Mouse (Mus musculus) intestine, embryonic 16.5 days (tissue): ENCODE data around the gene Ston2. TPM values are rescaled to one million over a fixed set of nuclear protein-coding genes. Genes with fewer than 3 reads are reported as not detected.
"Not testable (repeated sequence)": the region's sequence is repeated elsewhere in the genome, so short reads cannot be mapped to it uniquely, and the experiment has no call there.

Experiments used
- ATAC-seq: fragments of 200-750 bp; cut with Nextera tagmentation; 2 replicates; pipeline ENCODE4 v1.8.0; 2017; ENCODE audit warnings: moderate TSS enrichment, moderate library complexity
- H3K27ac ChIP-seq: fragments of 300-500 bp; sonication (generic); 2 replicates; pipeline ENCODE4 v1.5.1; 2014; ENCODE audit warnings: mild to moderate bottlenecking, low read length
- H3K27me3 ChIP-seq: fragments of 300-500 bp; sonication (generic); replicated peaks from 2 replicates; pipeline ENCODE4 v1.6.1; 2014; ENCODE audit warnings: low read length, control low read depth, mixed read lengths; ENCODE audit not compliant: control insufficient read depth, insufficient read depth
- H3K36me3 ChIP-seq: fragments of 300-500 bp; sonication (generic); 2 replicates; pipeline ENCODE4 v1.6.1; 2014; ENCODE audit warnings: low read length, control low read depth; ENCODE audit not compliant: control insufficient read depth, insufficient read depth
- H3K4me1 ChIP-seq: fragments of 300-500 bp; sonication (generic); 2 replicates; pipeline ENCODE4 v1.6.1; 2014; ENCODE audit warnings: low read length, control low read depth, mixed read lengths; ENCODE audit not compliant: control insufficient read depth, insufficient read depth
- H3K4me2 ChIP-seq: fragments of 300-500 bp; sonication (generic); 2 replicates; pipeline ENCODE4 v1.6.1; 2014; ENCODE audit warnings: low read depth, low read length, control low read depth
- H3K4me3 ChIP-seq: fragments of 300-500 bp; sonication (generic); 2 replicates; pipeline ENCODE4 v1.5.1; 2014; ENCODE audit warnings: mild to moderate bottlenecking, low read length
- H3K9ac ChIP-seq: fragments of 300-500 bp; sonication (generic); 2 replicates; pipeline ENCODE4 v1.6.1; 2014; ENCODE audit warnings: low read depth, low read length
- H3K9me3 ChIP-seq: fragments of 300-500 bp; sonication (generic); 2 replicates; pipeline ENCODE4 v1.6.1; 2016; ENCODE audit warnings: low read length, control low read depth; ENCODE audit not compliant: control insufficient read depth
- WGBS: fragments of 180-500 bp; shearing (Covaris S2); extraction: QIAGEN DNeasy Blood & Tissue Kit; methylation state at CpG from one replicate; pipeline ENCODE4 v1.1.7; 2014; 5-methylcytosine and 5-hydroxymethylcytosine counted together
- microRNA-seq: library from miRNA; unstranded; fragments of <30 nt; microRNA quantifications from one replicate; pipeline ENCODE4, GENCODE M21; 2016
- polyA plus RNA-seq: library from polyadenylated mRNA; unstranded; fragments of >200 nt; fragmentation: Nextera tagmentation; extraction: Ambion mirVana; gene quantifications from 2 replicates; pipeline ENCODE4 v1.2.1, GENCODE M21; 2015

Gene Ston2
- polyA plus RNA-seq, 1 experiment from 2014 or later = 5.2 TPM

DNA sequence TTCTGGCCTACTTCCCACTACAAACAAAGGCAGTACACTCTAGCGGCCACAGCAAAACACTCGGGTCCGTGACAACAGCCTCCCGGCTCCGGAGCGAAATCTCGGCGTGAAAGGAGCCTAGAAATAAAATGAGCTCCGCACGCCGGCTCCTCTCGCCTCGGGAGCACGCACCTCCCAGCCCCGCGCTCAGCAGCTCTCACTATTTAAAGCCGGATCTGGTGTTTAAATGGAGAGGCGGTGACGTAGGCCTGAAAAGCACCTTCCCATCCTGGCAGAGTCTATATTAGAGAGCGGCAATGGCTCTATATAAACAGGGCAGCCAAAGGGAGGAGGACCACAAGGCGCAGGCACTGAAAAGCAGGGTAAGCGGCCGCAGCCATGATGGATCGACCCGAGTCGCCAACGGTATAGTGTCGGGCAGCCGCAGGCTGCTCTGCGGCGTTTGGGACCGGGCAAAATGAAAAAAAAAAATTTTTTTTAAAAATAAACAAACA, 200.0 kb downstream of the Ston2 start:
- Histone ChIP-seq H3K4me3 (peak overlapping the region; percentile 81), H3K27me3 (no peaks in the 10 kb centered on the region), H3K4me1 (peaks cover 11% of the 10 kb centered on the region), H3K4me2 (peak overlapping the region; percentile 71), H3K9me3 (no peaks in the 10 kb centered on the region), H3K27ac (peak overlapping the region; percentile 100), H3K36me3 (peaks cover 5% of the 10 kb centered on the region; the same call in 1 of the 2 replicates), H3K9ac (peak overlapping the region; percentile 99)
- ATAC-seq = peak; percentile 89
- WGBS = under 1% methylated on average over 32 of the region's 32 CpGs

DNA sequence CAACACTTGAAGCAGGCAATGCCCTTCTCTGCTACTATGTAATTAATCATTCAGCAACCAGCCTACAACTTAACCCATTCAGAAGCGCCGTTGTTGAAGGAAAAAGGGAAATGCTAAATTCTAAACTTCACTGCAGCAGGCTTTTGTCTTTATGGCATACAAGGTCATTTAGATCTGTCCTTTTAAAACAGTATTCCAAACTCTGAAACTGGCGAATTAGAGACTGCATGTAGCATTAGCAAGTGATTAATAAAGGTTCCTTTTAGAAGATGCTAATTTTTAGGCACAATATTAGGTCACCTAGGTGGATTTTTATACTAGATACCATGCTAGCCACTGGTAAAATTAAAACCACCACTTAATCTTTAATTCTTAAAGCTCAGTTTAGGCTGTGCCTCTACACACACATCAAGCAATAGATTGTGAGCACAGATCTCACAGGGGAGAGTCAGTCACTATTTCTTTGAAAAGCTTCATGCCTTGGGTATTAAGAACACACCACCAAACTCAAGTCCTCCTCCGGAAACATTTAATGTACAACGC, 200.6 kb downstream of the Ston2 start:
- no peaks in the 10 kb centered on the region for H3K9me3 ChIP-seq
- peak overlapping the region; percentile 71 for H3K4me2 ChIP-seq
- H3K27ac ChIP-seq = no peak overlapping the region; the same call in 1 of the 2 replicates
- H3K36me3 ChIP-seq = peaks cover 5% of the 10 kb centered on the region; the same call in 1 of the 2 replicates
- peaks cover 11% of the 10 kb centered on the region for H3K4me1 ChIP-seq
- H3K4me3 ChIP-seq = peak overlapping the region; percentile 81
- H3K9ac ChIP-seq = peak overlapping the region; percentile 99
- no peaks in the 10 kb centered on the region for H3K27me3 ChIP-seq
- 13% methylated on average over 5 of the region's 5 CpGs for WGBS
- no peak for ATAC-seq

DNA sequence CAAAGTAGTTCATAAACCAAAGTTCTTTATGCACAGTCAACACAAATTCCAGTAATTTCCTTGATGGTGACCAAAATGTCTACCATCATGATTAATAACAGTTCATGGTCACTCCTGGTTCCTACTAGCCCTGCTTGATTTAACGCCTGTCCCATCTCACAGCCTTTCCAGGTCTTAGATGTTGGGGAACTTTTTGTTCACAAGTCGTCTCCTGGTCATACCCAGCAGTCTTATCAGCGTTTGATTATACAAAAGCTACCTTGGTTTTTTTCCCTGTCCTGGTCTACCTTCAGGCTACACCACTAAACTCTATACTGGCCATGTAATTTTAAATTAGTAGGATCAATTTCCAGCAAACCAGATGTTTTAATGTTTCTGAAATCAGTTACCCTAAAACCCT, 201.1 kb downstream of the Ston2 start:
- Histone ChIP-seq H3K9ac (peak overlapping the region; percentile 11; the same call in 1 of the 2 replicates), H3K27me3 (no peaks in the 10 kb centered on the region), H3K9me3 (no peaks in the 10 kb centered on the region), H3K4me2 (peak overlapping the region; percentile 71), H3K36me3 (peaks cover 5% of the 10 kb centered on the region; the same call in 1 of the 2 replicates), H3K4me3 (peak overlapping the region; percentile 81), H3K27ac (no peak overlapping the region), H3K4me1 (peaks cover 11% of the 10 kb centered on the region)
- 61% methylated on average over 3 of the region's 3 CpGs for WGBS
- ATAC-seq = no peak

DNA sequence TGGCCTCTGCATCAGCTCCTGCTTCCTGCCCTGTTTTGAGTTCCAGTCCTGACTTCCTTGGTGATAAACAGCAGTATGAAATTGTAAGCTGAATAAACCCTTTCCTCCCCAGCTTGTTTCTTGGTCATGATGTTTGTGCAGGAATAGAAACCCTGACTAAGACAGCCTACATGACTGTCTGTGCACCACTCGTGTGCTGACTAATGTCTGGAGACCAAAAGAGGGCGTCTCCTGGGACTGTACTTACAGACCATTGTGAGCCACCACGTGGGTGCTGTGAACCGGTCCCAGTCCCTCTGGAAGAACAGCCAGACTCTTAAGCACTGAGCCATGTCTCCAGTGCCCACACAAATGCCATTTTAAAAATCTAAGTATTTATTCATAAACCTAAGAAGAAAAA, 202.4 kb downstream of the Ston2 start:
- not testable (repeated sequence) for H3K27ac ChIP-seq, H3K36me3 ChIP-seq, H3K4me3 ChIP-seq, H3K27me3 ChIP-seq, H3K9ac ChIP-seq, H3K4me2 ChIP-seq, H3K9me3 ChIP-seq, ATAC-seq, H3K4me1 ChIP-seq
- WGBS = 97% methylated on average over 4 of the region's 4 CpGs

DNA sequence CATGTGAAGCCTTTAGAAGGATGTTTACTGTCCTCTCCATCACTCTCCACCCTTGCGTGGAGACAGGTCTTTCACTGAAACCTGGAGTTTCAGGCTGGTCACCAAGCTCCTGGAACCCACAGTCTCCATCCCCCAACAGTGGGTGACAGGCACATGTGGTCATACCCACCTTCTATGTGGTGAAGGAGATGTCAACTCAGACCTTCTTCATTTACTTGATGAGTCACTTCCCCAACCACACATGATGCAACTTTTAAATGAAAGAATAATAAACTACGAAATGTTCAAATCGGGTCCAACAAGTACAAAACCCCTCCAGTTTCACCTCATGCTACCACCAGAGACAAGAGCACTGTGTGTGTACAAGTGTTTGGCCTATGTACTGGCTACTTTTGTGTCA, 203.0 kb downstream of the Ston2 start:
- Histone ChIP-seq H3K27me3 (no peaks in the 10 kb centered on the region), H3K9me3 (no peaks in the 10 kb centered on the region), H3K36me3 (peaks cover 5% of the 10 kb centered on the region; the same call in 1 of the 2 replicates), H3K27ac (no peak overlapping the region), H3K9ac (no peak overlapping the region), H3K4me3 (no peak overlapping the region), H3K4me2 (no peak overlapping the region), H3K4me1 (peaks cover 7% of the 10 kb centered on the region)
- no peak for ATAC-seq
- WGBS = 87% methylated on average over 3 of the region's 3 CpGs

DNA sequence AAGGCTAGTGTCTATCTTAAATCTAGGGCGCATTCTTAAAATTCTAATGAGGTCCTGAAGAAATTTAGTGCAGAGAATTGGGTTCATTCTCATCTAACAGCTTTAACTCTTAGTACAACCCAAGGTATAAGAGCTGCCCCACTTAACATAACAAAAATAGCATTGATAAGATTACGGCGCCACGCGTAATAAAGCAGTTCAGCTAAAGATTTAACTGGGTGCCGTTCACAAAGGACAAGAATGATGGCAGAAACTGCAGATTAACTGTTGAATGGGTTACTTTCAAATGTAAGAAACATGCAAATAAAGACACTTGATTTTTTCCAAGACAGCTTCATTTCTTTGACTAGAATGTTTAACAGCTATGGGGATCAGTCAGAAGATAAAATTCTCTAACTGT, 204.8 kb downstream of the Ston2 start:
- WGBS = 74% methylated on average over 6 of the region's 6 CpGs

More for the DNA sequence above, 204.8 kb downstream of the Ston2 start:
- Histone ChIP-seq H3K36me3 (peaks cover 5% of the 10 kb centered on the region; the same call in 1 of the 2 replicates), H3K27me3 (no peaks in the 10 kb centered on the region), H3K4me1 (peaks cover 7% of the 10 kb centered on the region), H3K9me3 (no peaks in the 10 kb centered on the region), H3K4me2 (no peak overlapping the region), H3K27ac (no peak overlapping the region), H3K4me3 (no peak overlapping the region), H3K9ac (no peak overlapping the region)
- ATAC-seq = no peak

Small RNA genes within 50 kb of the gene (microRNA-seq; reads per million reads assigned to microRNA genes)
- not detected for gene Gm22015

Other genes with a start within 250 kb of the Ston2 start
- 29.9 and 32.3 TPM in 2 replicates for gene Gtf2a1, start 197.9 kb downstream of the Ston2 start, polyA plus RNA-seq
- 85.4 and 99.2 TPM in 2 replicates for gene Sel1l, start 60.8 kb upstream of the Ston2 start, polyA plus RNA-seq